Mouse (Mus musculus): ENCODE measurements at regions not wholly inside any gene's neighbourhood (a gene's known extent, or its start where the extent isn't known, plus 50 kb on each side); places are given as distances from the start of the nearest gene placed in this dataset.

- DNase-seq = no peak
- TF ChIP-seq POLR2A (IDR thresholded peaks at IDR 0.05; ENCODE audit: control insufficient read depth, extremely low read depth, insufficient read depth, low read length, poor library complexity) (no peak), CTCF (IDR thresholded peaks at IDR 0.05; ENCODE audit: borderline replicate concordance, control insufficient read depth, extremely low read depth, insufficient read depth, low read length, poor library complexity) (no peak)
- Histone ChIP-seq H3K27ac (ENCODE audit: control insufficient read depth, insufficient read depth, low read length) (no peak overlapping the region), H3K4me3 (ENCODE audit: control insufficient read depth, insufficient read depth, low read length) (no peak overlapping the region), H3K27me3 (ENCODE audit: control insufficient read depth, insufficient read depth, low read length) (no peaks in the 10 kb centered on the region), H3K36me3 (ENCODE audit: control insufficient read depth, insufficient read depth, low read length) (no peaks in the 10 kb centered on the region), H3K4me1 (replicated peaks; ENCODE audit: control insufficient read depth, insufficient read depth, low read length) (no peaks in the 10 kb centered on the region)
- 96% methylated on average over 3 of the region's 3 CpGs for WGBS
These were observed 152.7 kb upstream of the Slc22a23 start for GRCm38 (mm10) chr13:34497667-34498066.

GRCm38 (mm10) chr13:34484831-34485230, 139.8 kb upstream of the Slc22a23 start:
- TF ChIP-seq POLR2A (IDR thresholded peaks at IDR 0.05; ENCODE audit: control insufficient read depth, extremely low read depth, insufficient read depth, low read length, poor library complexity) (no peak), CTCF (IDR thresholded peaks at IDR 0.05; ENCODE audit: borderline replicate concordance, control insufficient read depth, extremely low read depth, insufficient read depth, low read length, poor library complexity) (no peak)
- Histone ChIP-seq H3K36me3 (ENCODE audit: control insufficient read depth, insufficient read depth, low read length) (no peaks in the 10 kb centered on the region), H3K4me3 (ENCODE audit: control insufficient read depth, insufficient read depth, low read length) (no peak overlapping the region), H3K27ac (ENCODE audit: control insufficient read depth, insufficient read depth, low read length) (no peak overlapping the region), H3K27me3 (ENCODE audit: control insufficient read depth, insufficient read depth, low read length) (no peaks in the 10 kb centered on the region), H3K4me1 (replicated peaks; ENCODE audit: control insufficient read depth, insufficient read depth, low read length) (no peaks in the 10 kb centered on the region)
- WGBS = 91% methylated on average over 1 of the region's 1 CpGs
- DNase-seq = no peak

GRCm38 (mm10) chr13:34481461-34481860, 136.5 kb upstream of the Slc22a23 start:
- H3K27ac ChIP-seq (ENCODE audit: control insufficient read depth, insufficient read depth, low read length) = no peak overlapping the region
- DNase-seq = no peak
- WGBS = 93% methylated on average over 10 of the region's 10 CpGs
- TF ChIP-seq POLR2A (IDR thresholded peaks at IDR 0.05; ENCODE audit: control insufficient read depth, extremely low read depth, insufficient read depth, low read length, poor library complexity) = no peak
- no peak for TF ChIP-seq CTCF (IDR thresholded peaks at IDR 0.05; ENCODE audit: borderline replicate concordance, control insufficient read depth, extremely low read depth, insufficient read depth, low read length, poor library complexity)
- H3K36me3 ChIP-seq (ENCODE audit: control insufficient read depth, insufficient read depth, low read length) = no peaks in the 10 kb centered on the region
- H3K4me1 ChIP-seq (replicated peaks; ENCODE audit: control insufficient read depth, insufficient read depth, low read length) = no peaks in the 10 kb centered on the region
- no peak overlapping the region for H3K4me3 ChIP-seq (ENCODE audit: control insufficient read depth, insufficient read depth, low read length)
- H3K27me3 ChIP-seq (ENCODE audit: control insufficient read depth, insufficient read depth, low read length) = no peaks in the 10 kb centered on the region

GRCm38 (mm10) chr13:34470410-34470809, 125.4 kb upstream of the Slc22a23 start:
- peak; percentile 5 for DNase-seq
- TF ChIP-seq CTCF (IDR thresholded peaks at IDR 0.05; ENCODE audit: borderline replicate concordance, control insufficient read depth, extremely low read depth, insufficient read depth, low read length, poor library complexity) (no peak), POLR2A (IDR thresholded peaks at IDR 0.05; ENCODE audit: control insufficient read depth, extremely low read depth, insufficient read depth, low read length, poor library complexity) (no peak)
- Histone ChIP-seq H3K27me3 (ENCODE audit: control insufficient read depth, insufficient read depth, low read length) (no peaks in the 10 kb centered on the region), H3K36me3 (ENCODE audit: control insufficient read depth, insufficient read depth, low read length) (no peaks in the 10 kb centered on the region), H3K27ac (ENCODE audit: control insufficient read depth, insufficient read depth, low read length) (no peak overlapping the region), H3K4me1 (replicated peaks; ENCODE audit: control insufficient read depth, insufficient read depth, low read length) (no peaks in the 10 kb centered on the region), H3K4me3 (ENCODE audit: control insufficient read depth, insufficient read depth, low read length) (no peak overlapping the region)
- 92% methylated on average over 1 of the region's 1 CpGs for WGBS

- DNase-seq = no peak
- Histone ChIP-seq H3K4me3 (ENCODE audit: control insufficient read depth, insufficient read depth, low read length) (no peak overlapping the region), H3K27me3 (ENCODE audit: control insufficient read depth, insufficient read depth, low read length) (no peaks in the 10 kb centered on the region), H3K4me1 (replicated peaks; ENCODE audit: control insufficient read depth, insufficient read depth, low read length) (no peaks in the 10 kb centered on the region), H3K36me3 (ENCODE audit: control insufficient read depth, insufficient read depth, low read length) (no peaks in the 10 kb centered on the region), H3K27ac (ENCODE audit: control insufficient read depth, insufficient read depth, low read length) (no peak overlapping the region)
- TF ChIP-seq CTCF (IDR thresholded peaks at IDR 0.05; ENCODE audit: borderline replicate concordance, control insufficient read depth, extremely low read depth, insufficient read depth, low read length, poor library complexity) = no peak
- no peak for TF ChIP-seq POLR2A (IDR thresholded peaks at IDR 0.05; ENCODE audit: control insufficient read depth, extremely low read depth, insufficient read depth, low read length, poor library complexity)
- WGBS = 92% methylated on average over 5 of the region's 5 CpGs
These were observed 124.6 kb upstream of the Slc22a23 start for GRCm38 (mm10) chr13:34469568-34469967.

GRCm38 (mm10) chr13:34468132-34468748, 123.3 kb upstream of the Slc22a23 start:
- WGBS = 85% methylated on average over 3 of the region's 3 CpGs
- Histone ChIP-seq H3K27me3 (ENCODE audit: control insufficient read depth, insufficient read depth, low read length) (no peaks in the 10 kb centered on the region), H3K4me3 (ENCODE audit: control insufficient read depth, insufficient read depth, low read length) (no peak overlapping the region), H3K4me1 (replicated peaks; ENCODE audit: control insufficient read depth, insufficient read depth, low read length) (no peaks in the 10 kb centered on the region), H3K36me3 (ENCODE audit: control insufficient read depth, insufficient read depth, low read length) (no peaks in the 10 kb centered on the region), H3K27ac (ENCODE audit: control insufficient read depth, insufficient read depth, low read length) (no peak overlapping the region)
- no peak for TF ChIP-seq CTCF (IDR thresholded peaks at IDR 0.05; ENCODE audit: borderline replicate concordance, control insufficient read depth, extremely low read depth, insufficient read depth, low read length, poor library complexity)
- DNase-seq = no peak

- Histone ChIP-seq H3K4me3 (ENCODE audit: control insufficient read depth, insufficient read depth, low read length) (no peak overlapping the region), H3K4me1 (replicated peaks; ENCODE audit: control insufficient read depth, insufficient read depth, low read length) (no peaks in the 10 kb centered on the region), H3K27ac (ENCODE audit: control insufficient read depth, insufficient read depth, low read length) (no peak overlapping the region), H3K27me3 (ENCODE audit: control insufficient read depth, insufficient read depth, low read length) (no peaks in the 10 kb centered on the region), H3K36me3 (ENCODE audit: control insufficient read depth, insufficient read depth, low read length) (no peaks in the 10 kb centered on the region)
- TF ChIP-seq CTCF (IDR thresholded peaks at IDR 0.05; ENCODE audit: borderline replicate concordance, control insufficient read depth, extremely low read depth, insufficient read depth, low read length, poor library complexity) (no peak), POLR2A (IDR thresholded peaks at IDR 0.05; ENCODE audit: control insufficient read depth, extremely low read depth, insufficient read depth, low read length, poor library complexity) (no peak)
- DNase-seq = no peak
These were observed 121.0 kb upstream of the Slc22a23 start for GRCm38 (mm10) chr13:34465862-34466430.

All from thymus, adult 2 months (tissue).